Mouse (Mus musculus): ENCODE measurements around the gene Zfp239.
A peak's percentile ranks its signal among the peaks of the same experiment; 100 is the strongest.
"Not testable (repeated sequence)": the region's sequence is repeated elsewhere in the genome, so short reads cannot be mapped to it uniquely, and the experiment has no call there.

Zfp239 gene

GRCm38 (mm10) chr6:117861848-117862247 is at the start of gene Zfp239:
Gene Zfp239 (plus strand): TSS chr6:117862100.
- DNase-seq (ENCODE audit: low spot score): no peak

- DNase-seq (ENCODE audit: low spot score): no peak
These were observed 47.2 kb upstream of the Zfp239 start for GRCm38 (mm10) chr6:117814681-117815080.

- DNase-seq (ENCODE audit: low spot score): no peak
These were observed 44.8 kb upstream of the Zfp239 start for GRCm38 (mm10) chr6:117817108-117817541.

GRCm38 (mm10) chr6:117820327-117820726 is 41.6 kb upstream of the Zfp239 start:
- no peak for DNase-seq (ENCODE audit: low spot score)

GRCm38 (mm10) chr6:117825369-117825768 is 36.5 kb upstream of the Zfp239 start:
- DNase-seq (ENCODE audit: low spot score): peak; percentile 70

GRCm38 (mm10) chr6:117828273-117828672 is 33.6 kb upstream of the Zfp239 start:
- peak; percentile 62 for DNase-seq (ENCODE audit: low spot score)

GRCm38 (mm10) chr6:117840686-117841510 is 21.0 kb upstream of the Zfp239 start, which contains the start of gene Zfp637:
Gene Zfp637 (plus strand): TSS chr6:117841180.
- peak; percentile 93 for DNase-seq (ENCODE audit: low spot score)

GRCm38 (mm10) chr6:117841511-117841955 is 20.4 kb upstream of the Zfp239 start:
- DNase-seq (ENCODE audit: low spot score): no peak

GRCm38 (mm10) chr6:117844597-117844996 is 17.3 kb upstream of the Zfp239 start:
- DNase-seq (ENCODE audit: low spot score): no peak

- not testable (repeated sequence) for DNase-seq (ENCODE audit: low spot score)
These were observed 15.2 kb upstream of the Zfp239 start for GRCm38 (mm10) chr6:117846671-117847070.

GRCm38 (mm10) chr6:117847772-117848171 is 14.1 kb upstream of the Zfp239 start:
- no peak for DNase-seq (ENCODE audit: low spot score)

- no peak for DNase-seq (ENCODE audit: low spot score)
These were observed 13.3 kb upstream of the Zfp239 start for GRCm38 (mm10) chr6:117848577-117848976.

GRCm38 (mm10) chr6:117851747-117852146 is 10.2 kb upstream of the Zfp239 start:
- no peak for DNase-seq (ENCODE audit: low spot score)

- DNase-seq (ENCODE audit: low spot score): no peak
These were observed 3.9 kb upstream of the Zfp239 start for GRCm38 (mm10) chr6:117857990-117858389.

GRCm38 (mm10) chr6:117862465-117862864 is 565 bp downstream of the Zfp239 start:
- no peak for DNase-seq (ENCODE audit: low spot score)

- peak; percentile 39 for DNase-seq (ENCODE audit: low spot score)
These were observed 1.2 kb downstream of the Zfp239 start for GRCm38 (mm10) chr6:117862899-117863620.

GRCm38 (mm10) chr6:117863751-117864150 is 1.9 kb downstream of the Zfp239 start:
- no peak for DNase-seq (ENCODE audit: low spot score)

- no peak for DNase-seq (ENCODE audit: low spot score)
These were observed 6.3 kb downstream of the Zfp239 start for GRCm38 (mm10) chr6:117868187-117868586.

GRCm38 (mm10) chr6:117871034-117871433 is 9.1 kb downstream of the Zfp239 start:
- DNase-seq (ENCODE audit: low spot score): no peak

- not testable (repeated sequence) for DNase-seq (ENCODE audit: low spot score)
These were observed 11.6 kb downstream of the Zfp239 start for GRCm38 (mm10) chr6:117873450-117873849.

GRCm38 (mm10) chr6:117874621-117875281 is 12.9 kb downstream of the Zfp239 start:
- no peak for DNase-seq (ENCODE audit: low spot score)

GRCm38 (mm10) chr6:117878700-117879407 is 17.0 kb downstream of the Zfp239 start:
- peak; percentile 90 for DNase-seq (ENCODE audit: low spot score)

Data from urinary bladder, postnatal 14 days (tissue).